Mouse (Mus musculus) bone marrow macrophage, adult 2 months (primary cell): Measurements from ENCODE around the gene Zbtb45.

Experiments
- CTCF ChIP-seq: IDR thresholded peaks from 2 replicates; pipeline ENCODE4 v1.5.1; 2012; ENCODE audit warnings: low read depth, mild to moderate bottlenecking, low read length, moderate library complexity
- POLR2A ChIP-seq: IDR thresholded peaks from 2 replicates; pipeline ENCODE4 v1.6.1; 2012; ENCODE audit warnings: mild to moderate bottlenecking, low read depth, low read length, borderline replicate concordance

DNA sequence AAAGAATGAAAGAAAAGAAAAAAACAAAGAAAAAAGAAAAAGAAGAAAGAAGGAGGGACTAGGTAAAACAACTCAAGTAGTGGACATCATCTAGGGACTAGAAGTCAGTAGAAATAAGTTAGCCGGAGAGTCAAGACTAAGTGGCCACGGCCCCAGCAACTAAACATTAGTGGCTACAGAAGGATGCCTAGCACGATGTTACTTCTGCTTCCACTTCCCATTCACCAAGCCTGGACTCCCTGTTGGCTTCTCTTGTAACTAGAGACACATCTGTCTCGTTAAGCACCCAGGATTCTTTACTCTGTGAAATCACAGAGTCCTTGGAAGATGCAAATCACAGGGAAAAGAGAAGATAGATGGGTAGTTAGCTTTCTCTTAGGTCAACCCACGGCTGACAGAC is 52.3 kb downstream of the Zbtb45 start:
- TF ChIP-seq CTCF (no peak), POLR2A (no peak)
